Mouse (Mus musculus): ENCODE measurements around the gene Pnpla1.
"Not testable (repeated sequence)": the region's sequence is repeated elsewhere in the genome, so short reads cannot be mapped to it uniquely, and the experiment has no call there.

Gene Pnpla1

GRCm38 (mm10) chr17:28858205-28858604, at the start of gene Pnpla1:
Gene Pnpla1 (plus strand): TSS chr17:28858411.
- no peak for DNase-seq (ENCODE audit: low spot score in 2 of 2)

GRCm38 (mm10) chr17:28808714-28809113, 49.5 kb upstream of the Pnpla1 start:
- no peak for DNase-seq (ENCODE audit: low spot score in 2 of 2)

GRCm38 (mm10) chr17:28809175-28809831, 48.9 kb upstream of the Pnpla1 start:
- DNase-seq (ENCODE audit: low spot score in 2 of 2): no peak

GRCm38 (mm10) chr17:28812345-28812744, 45.9 kb upstream of the Pnpla1 start:
- no peak for DNase-seq (ENCODE audit: low spot score in 2 of 2)

GRCm38 (mm10) chr17:28814529-28815097, 43.6 kb upstream of the Pnpla1 start:
- no peak for DNase-seq (ENCODE audit: low spot score in 2 of 2)

GRCm38 (mm10) chr17:28815384-28816004, 42.7 kb upstream of the Pnpla1 start:
- no peak for DNase-seq (ENCODE audit: low spot score in 2 of 2)

GRCm38 (mm10) chr17:28816326-28816725, 41.9 kb upstream of the Pnpla1 start:
- DNase-seq (ENCODE audit: low spot score in 2 of 2): not testable (repeated sequence)

- no peak for DNase-seq (ENCODE audit: low spot score in 2 of 2)
Observed at GRCm38 (mm10) chr17:28816875-28817811, 41.1 kb upstream of the Pnpla1 start.

GRCm38 (mm10) chr17:28820189-28820588, 38.0 kb upstream of the Pnpla1 start:
- DNase-seq (ENCODE audit: low spot score in 2 of 2): no peak

GRCm38 (mm10) chr17:28823004-28823745, 35.0 kb upstream of the Pnpla1 start:
- DNase-seq (ENCODE audit: low spot score in 2 of 2): no peak

GRCm38 (mm10) chr17:28823749-28824148, 34.5 kb upstream of the Pnpla1 start:
- no peak for DNase-seq (ENCODE audit: low spot score in 2 of 2)

- peak in 1 of 2 experiments; percentile 58 for DNase-seq (ENCODE audit: low spot score in 2 of 2)
Observed at GRCm38 (mm10) chr17:28824896-28825295, 33.3 kb upstream of the Pnpla1 start.

- no peak for DNase-seq (ENCODE audit: low spot score in 2 of 2)
Observed at GRCm38 (mm10) chr17:28825359-28826041, 32.7 kb upstream of the Pnpla1 start.

- no peak for DNase-seq (ENCODE audit: low spot score in 2 of 2)
Observed at GRCm38 (mm10) chr17:28827665-28828231, 30.5 kb upstream of the Pnpla1 start.

- DNase-seq (ENCODE audit: low spot score in 2 of 2): no peak
Observed at GRCm38 (mm10) chr17:28829120-28829519, 29.1 kb upstream of the Pnpla1 start.

- DNase-seq (ENCODE audit: low spot score in 2 of 2): no peak
Observed at GRCm38 (mm10) chr17:28831065-28831464, 27.1 kb upstream of the Pnpla1 start.

GRCm38 (mm10) chr17:28832040-28832439, 26.2 kb upstream of the Pnpla1 start:
- no peak for DNase-seq (ENCODE audit: low spot score in 2 of 2)

- no peak for DNase-seq (ENCODE audit: low spot score in 2 of 2)
Observed at GRCm38 (mm10) chr17:28832875-28833274, 25.3 kb upstream of the Pnpla1 start.

GRCm38 (mm10) chr17:28834676-28835075, 23.5 kb upstream of the Pnpla1 start:
- DNase-seq (ENCODE audit: low spot score in 2 of 2): no peak

- no peak for DNase-seq (ENCODE audit: low spot score in 2 of 2)
Observed at GRCm38 (mm10) chr17:28837840-28838239, 20.4 kb upstream of the Pnpla1 start.
